24 mouse cellular contexts compared by ENCODE assay signal in the genomic region with DNA sequence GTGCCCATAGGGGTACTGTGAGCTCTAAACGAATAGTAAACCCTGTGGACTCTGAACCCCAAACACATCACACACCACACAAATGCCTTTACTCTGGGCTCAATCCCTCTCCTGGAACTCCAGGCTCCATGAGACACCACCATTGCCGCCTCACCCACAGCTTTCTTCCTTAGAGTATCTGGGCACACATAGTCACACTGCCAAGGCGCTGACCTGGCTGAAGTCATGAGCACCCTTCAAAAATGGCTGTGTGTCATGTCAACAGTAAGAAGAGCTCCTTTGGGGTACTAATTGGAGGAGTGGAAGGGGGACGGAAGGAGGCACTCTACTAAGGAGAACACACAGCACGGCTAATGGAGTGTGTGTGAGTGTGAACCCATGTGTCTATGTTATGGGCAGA.
A peak's percentile ranks its signal among the peaks of the same experiment; 100 is the strongest.
DNase-seq lines count a peak whose midpoint lies in the region; ATAC-seq and TF ChIP-seq lines count a peak whose summit lies in the region.
"Had no signal": no experiment of that assay in that cellular context is flagged by ENCODE, and none has a peak within 500 bp of the region (broad histone marks: within the 10 kb centered on the region; RNA-seq: fewer than 3 reads in every experiment).

No protein-coding gene starts in this region.

- H3K9ac ChIP-seq in midbrain, embryonic 11.5 days (ENCODE audit: low read length): no peak overlapping the region
- no peak overlapping the region for H3K9ac ChIP-seq in lung, postnatal 0 days (replicated peaks; ENCODE audit: low read depth)
- no peak overlapping the region for H3K9ac ChIP-seq in midbrain, embryonic 16.5 days (ENCODE audit: low read depth, low read length)
- H3K9ac ChIP-seq in forebrain, embryonic 11.5 days (ENCODE audit: low read length): no peak overlapping the region
- H3K9ac ChIP-seq: liver, embryonic 12.5 days; liver, postnatal 0 days; stomach, embryonic 15.5 days had no signal

- H3K9me3 ChIP-seq in midbrain, embryonic 10.5 days (replicated peaks): no peaks in the 10 kb centered on the region
- no peaks in the 10 kb centered on the region for H3K9me3 ChIP-seq in midbrain, embryonic 11.5 days (ENCODE audit: control insufficient read depth, low read length)
- H3K9me3 ChIP-seq in lung, postnatal 0 days (ENCODE audit: low read length): no peaks in the 10 kb centered on the region
- no peaks in the 10 kb centered on the region for H3K9me3 ChIP-seq in midbrain, embryonic 16.5 days (replicated peaks; ENCODE audit: control insufficient read depth, low read length, poor library complexity, severe bottlenecking)
- H3K9me3 ChIP-seq in forebrain, embryonic 11.5 days (ENCODE audit: control insufficient read depth, low read length): no peaks in the 10 kb centered on the region
- H3K9me3 ChIP-seq: liver, embryonic 12.5 days; stomach, embryonic 15.5 days had no signal

- 0 out of 2 replicates have a peak overlapping the region, but pooled peaks have one; percentile 20 for H3K27ac ChIP-seq in gastrocnemius, adult 2 months
- H3K27ac ChIP-seq in midbrain, embryonic 10.5 days (replicated peaks): peak overlapping the region; percentile 61; the same call in 1 of the 2 replicates
- no peak overlapping the region for H3K27ac ChIP-seq in midbrain, embryonic 11.5 days (ENCODE audit: low read depth, low read length)
- no peak overlapping the region for H3K27ac ChIP-seq in lung, postnatal 0 days (ENCODE audit: low read length)
- no peak overlapping the region for H3K27ac ChIP-seq in midbrain, embryonic 16.5 days (ENCODE audit: low read length)
- H3K27ac ChIP-seq in forebrain, embryonic 11.5 days (ENCODE audit: low read depth, low read length): no peak overlapping the region
- H3K27ac ChIP-seq: kidney, postnatal 0 days; liver, embryonic 12.5 days; macrophage; stomach, embryonic 15.5 days had no signal

- H3K27me3 ChIP-seq in midbrain, embryonic 10.5 days (ENCODE audit: low read depth, poor library complexity, severe bottlenecking): no peaks in the 10 kb centered on the region
- no peaks in the 10 kb centered on the region for H3K27me3 ChIP-seq in midbrain, embryonic 11.5 days (ENCODE audit: control insufficient read depth, insufficient read depth, low read length)
- H3K27me3 ChIP-seq in lung, postnatal 0 days (replicated peaks; ENCODE audit: insufficient read depth, low read length): no peaks in the 10 kb centered on the region
- no peaks in the 10 kb centered on the region for H3K27me3 ChIP-seq in midbrain, embryonic 16.5 days (ENCODE audit: control insufficient read depth, insufficient read depth, low read depth, low read length)
- H3K27me3 ChIP-seq in forebrain, embryonic 11.5 days (ENCODE audit: control insufficient read depth, insufficient read depth, low read length): no peaks in the 10 kb centered on the region
- H3K27me3 ChIP-seq: CH12.LX; liver, embryonic 12.5 days; stomach, embryonic 15.5 days had no signal

- no peak overlapping the region for H3K4me3 ChIP-seq in gastrocnemius, adult 2 months
- no peak overlapping the region for H3K4me3 ChIP-seq in midbrain, embryonic 10.5 days
- no peak overlapping the region for H3K4me3 ChIP-seq in midbrain, embryonic 11.5 days (ENCODE audit: low read depth, low read length)
- H3K4me3 ChIP-seq in lung, postnatal 0 days (ENCODE audit: low read depth, low read length): no peak overlapping the region
- no peak overlapping the region for H3K4me3 ChIP-seq in midbrain, embryonic 16.5 days (ENCODE audit: low read depth, low read length)
- no peak overlapping the region for H3K4me3 ChIP-seq in forebrain, embryonic 11.5 days (ENCODE audit: low read depth, low read length)
- H3K4me3 ChIP-seq: liver, embryonic 12.5 days; stomach, embryonic 15.5 days had no signal

- H3K36me3 ChIP-seq in midbrain, embryonic 10.5 days: no peaks in the 10 kb centered on the region
- no peaks in the 10 kb centered on the region for H3K36me3 ChIP-seq in midbrain, embryonic 11.5 days (ENCODE audit: control insufficient read depth, insufficient read depth, low read length)
- no peaks in the 10 kb centered on the region for H3K36me3 ChIP-seq in lung, postnatal 0 days (ENCODE audit: insufficient read depth, low read length)
- no peaks in the 10 kb centered on the region for H3K36me3 ChIP-seq in midbrain, embryonic 16.5 days (ENCODE audit: control insufficient read depth, insufficient read depth, low read length)
- H3K36me3 ChIP-seq in forebrain, embryonic 11.5 days (ENCODE audit: control insufficient read depth, insufficient read depth, low read length): no peaks in the 10 kb centered on the region
- H3K36me3 ChIP-seq: liver, embryonic 12.5 days; stomach, embryonic 15.5 days had no signal

- TF ChIP-seq CTCF in gastrocnemius, adult 2 months (IDR thresholded peaks at IDR 0.05): no peak
- TF ChIP-seq CTCF in lung, postnatal 0 days (IDR thresholded peaks at IDR 0.05): no peak

- H3K4me1 ChIP-seq in midbrain, embryonic 10.5 days: peaks cover 30% of the 10 kb centered on the region
- H3K4me1 ChIP-seq in midbrain, embryonic 11.5 days (ENCODE audit: control insufficient read depth, insufficient read depth, low read length): peaks cover 9% of the 10 kb centered on the region; the same call in 1 of the 2 replicates
- H3K4me1 ChIP-seq in lung, postnatal 0 days (ENCODE audit: insufficient read depth, low read depth, low read length): 0 out of 2 replicates have a peak, but pooled peaks cover 4% of the 10 kb centered on the region
- peaks cover 4% of the 10 kb centered on the region; the same call in 1 of the 2 replicates for H3K4me1 ChIP-seq in midbrain, embryonic 16.5 days (ENCODE audit: control insufficient read depth, insufficient read depth, low read length)
- no peaks in the 10 kb centered on the region for H3K4me1 ChIP-seq in forebrain, embryonic 11.5 days (replicated peaks; ENCODE audit: control insufficient read depth, insufficient read depth, low read length)
- H3K4me1 ChIP-seq: liver, embryonic 12.5 days; stomach, embryonic 15.5 days had no signal

- no peak for ATAC-seq in midbrain, embryonic 11.5 days (ENCODE audit: low FRiP score)
- peak; percentile 57 for ATAC-seq in lung, postnatal 0 days
- 0 out of 2 replicates have a peak, but pooled peaks have one; percentile 15 for ATAC-seq in midbrain, embryonic 16.5 days
- ATAC-seq in forebrain, embryonic 11.5 days (replicated peaks; ENCODE audit: low FRiP score): no peak
- ATAC-seq in frontal cortex, adult (ENCODE audit: low TSS enrichment): no peak
- ATAC-seq: intestine, embryonic 16.5 days; liver, embryonic 12.5 days; liver, postnatal 0 days had no signal

- intact Hi-C loops in gastrocnemius, adult 2 months (cut with DNase I): no loop called here

- TF ChIP-seq EP300 in lung, postnatal 0 days (IDR thresholded peaks at IDR 0.05): no peak

- no peak for DNase-seq in gastrocnemius, adult 2 months
- DNase-seq in gastrocnemius, adult 8-10 months (ENCODE audit: low spot score in 2 of 2): no peak
- DNase-seq in midbrain, embryonic 10.5 days (ENCODE audit: low spot score): no peak
- DNase-seq in midbrain, embryonic 11.5 days (ENCODE audit: low spot score, missing footprints): no peak
- DNase-seq in lung, postnatal 0 days (ENCODE audit: low spot score): peak; percentile 43
- DNase-seq in forebrain, embryonic 11.5 days (ENCODE audit: low spot score): no peak
- DNase-seq: adrenal gland, postnatal 10 days; cerebellum, adult 8-10 months; cerebellum, postnatal 25 days; gastrocnemius, postnatal 14 days; heart, postnatal 36 days; kidney, adult 8-10 months; kidney, postnatal 4 days; left cerebral cortex, postnatal 4 days; liver, postnatal 0 days had no signal

- no peak overlapping the region for H3K4me2 ChIP-seq in midbrain, embryonic 11.5 days
- no peak overlapping the region for H3K4me2 ChIP-seq in lung, postnatal 0 days (replicated peaks; ENCODE audit: low read depth, low read length)
- H3K4me2 ChIP-seq in midbrain, embryonic 16.5 days (ENCODE audit: low read length): no peak overlapping the region
- H3K4me2 ChIP-seq in forebrain, embryonic 11.5 days (ENCODE audit: low read depth, low read length, severe bottlenecking): no peak overlapping the region
- H3K4me2 ChIP-seq: heart, embryonic 11.5 days; liver, embryonic 12.5 days; stomach, embryonic 15.5 days had no signal

- 82% methylated on average over 5 of the region's 5 CpGs for WGBS in midbrain, embryonic 10.5 days
- 74% methylated on average over 5 of the region's 5 CpGs for WGBS in midbrain, embryonic 11.5 days
- WGBS in lung, postnatal 0 days: 59% methylated on average over 5 of the region's 5 CpGs
- 77% methylated on average over 5 of the region's 5 CpGs for WGBS in midbrain, embryonic 16.5 days
- WGBS in forebrain, embryonic 11.5 days: 85% methylated on average over 5 of the region's 5 CpGs

Comparison
In these comparisons a context has a peak if more than half of its experiments do, and no peak if none do; other contexts are left out.
1. H3K27ac ChIP-seq: peak in gastrocnemius, adult 2 months (single experiment) and midbrain, embryonic 10.5 days (single experiment); none in midbrain, embryonic 11.5 days (single experiment), lung, postnatal 0 days (single experiment), midbrain, embryonic 16.5 days (single experiment) and forebrain, embryonic 11.5 days (single experiment).
2. ATAC-seq: peak in lung, postnatal 0 days (single experiment) and midbrain, embryonic 16.5 days (single experiment); none in midbrain, embryonic 11.5 days (single experiment), forebrain, embryonic 11.5 days (single experiment) and frontal cortex, adult (single experiment).